Mouse (Mus musculus): ENCODE measurements around the gene Rims3.

The Rims3 gene

GRCm38 (mm10) chr4:120892516-120892915 is 37.9 kb downstream of the Rims3 start:
- DNase-seq (ENCODE audit: low spot score in 2 of 2) = no peak

DNA sequence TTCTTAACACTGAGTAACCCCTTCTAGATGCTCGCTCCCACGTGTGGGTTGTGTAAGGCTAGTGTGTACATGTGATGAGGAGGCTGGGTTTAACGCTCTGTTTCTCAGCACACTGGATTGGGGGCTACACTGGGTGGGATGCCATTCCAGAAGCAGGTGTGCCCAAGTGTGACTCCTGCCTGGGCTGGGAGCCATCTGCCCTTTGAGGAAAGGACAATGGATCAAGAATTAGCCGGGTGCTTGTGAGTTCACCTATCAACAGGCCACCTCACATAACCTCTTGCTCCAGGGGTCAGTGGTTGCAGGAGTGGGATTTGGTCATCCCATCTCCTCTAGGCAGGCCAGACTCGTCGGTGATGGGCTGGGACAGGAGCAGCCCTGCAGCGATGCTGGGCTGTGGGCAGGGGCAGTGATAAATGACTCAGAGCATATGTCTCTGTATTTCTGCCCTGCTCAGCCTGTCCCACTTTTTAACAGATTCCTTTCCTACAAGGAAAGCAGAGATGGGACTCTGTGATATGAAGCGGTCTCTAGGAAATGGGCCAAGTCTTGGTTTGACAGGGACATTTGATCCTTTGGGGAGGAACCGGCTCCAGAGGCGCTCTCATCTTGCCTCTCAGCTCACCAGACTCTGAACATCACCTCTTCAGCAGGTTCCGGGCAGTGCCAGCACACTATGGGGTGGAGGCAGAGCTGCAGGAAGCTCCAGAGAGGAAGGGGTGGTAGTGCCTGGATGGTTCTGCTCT is 39.2 kb downstream of the Rims3 start:
- DNase-seq (ENCODE audit: low spot score in 2 of 2) = no peak

GRCm38 (mm10) chr4:120894584-120894983 is 40.0 kb downstream of the Rims3 start:
- DNase-seq (ENCODE audit: low spot score in 2 of 2) = no peak

DNA sequence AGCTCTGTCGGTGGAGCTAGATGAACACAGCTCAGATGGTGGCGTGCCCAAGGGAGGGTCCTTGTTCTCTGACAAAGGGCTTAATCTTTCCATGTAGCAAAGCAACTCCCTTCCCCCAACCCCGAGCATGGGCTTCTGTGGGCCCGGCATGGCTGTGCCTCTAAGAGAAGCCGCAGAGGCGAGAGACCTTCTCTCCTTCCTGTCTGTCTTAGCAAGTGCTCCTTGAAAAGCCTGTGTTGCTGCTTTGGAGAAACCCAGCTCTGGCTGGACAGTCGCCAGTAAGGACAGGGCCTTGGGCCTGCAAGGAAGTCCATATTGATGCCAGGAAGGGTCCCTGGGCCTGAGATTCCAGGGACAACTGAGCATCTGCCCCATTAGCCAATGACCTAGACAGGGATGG is 40.6 kb downstream of the Rims3 start:
- DNase-seq (ENCODE audit: low spot score in 2 of 2) = no peak

GRCm38 (mm10) chr4:120895810-120896584 is 41.4 kb downstream of the Rims3 start:
- no peak for DNase-seq (ENCODE audit: low spot score in 2 of 2)

- no peak for DNase-seq (ENCODE audit: low spot score in 2 of 2)
Observed at GRCm38 (mm10) chr4:120904533-120904932, 49.9 kb downstream of the Rims3 start.

- no peak for DNase-seq (ENCODE audit: low spot score in 2 of 2)
Observed at GRCm38 (mm10) chr4:120905644-120906043, 51.0 kb downstream of the Rims3 start.

- DNase-seq (ENCODE audit: low spot score in 2 of 2) = peak; percentile 18 to 65
Observed at GRCm38 (mm10) chr4:120909558-120910150, 55.0 kb downstream of the Rims3 start.

DNA sequence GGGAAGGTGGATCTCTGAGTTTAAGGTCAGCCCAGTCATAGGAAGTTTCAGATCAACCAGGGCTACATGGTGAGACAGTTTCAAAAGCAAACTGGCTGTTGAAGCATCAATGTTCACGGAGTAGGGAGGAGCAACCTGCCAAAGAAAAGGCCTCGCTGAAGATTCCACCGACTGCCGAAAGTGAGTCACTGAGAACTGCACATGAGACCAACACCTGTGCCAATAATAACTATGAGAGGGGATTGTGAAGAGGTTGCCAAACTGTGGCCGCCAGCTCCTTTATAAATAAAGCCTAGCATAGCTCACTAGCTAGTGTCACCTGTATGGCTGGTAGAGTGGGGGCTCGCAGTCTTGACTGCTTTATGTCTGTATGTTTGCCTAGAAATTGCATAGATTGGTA is 56.5 kb downstream of the Rims3 start:
- DNase-seq (ENCODE audit: low spot score in 2 of 2) = no peak

- no peak for DNase-seq (ENCODE audit: low spot score in 2 of 2)
Observed at GRCm38 (mm10) chr4:120912866-120913265, 58.2 kb downstream of the Rims3 start.

GRCm38 (mm10) chr4:120913443-120913842 is 58.8 kb downstream of the Rims3 start:
- no peak for DNase-seq (ENCODE audit: low spot score in 2 of 2)

- no peak for DNase-seq (ENCODE audit: low spot score in 2 of 2)
Observed at GRCm38 (mm10) chr4:120913861-120914260, 59.2 kb downstream of the Rims3 start.

GRCm38 (mm10) chr4:120914501-120914900 is 59.9 kb downstream of the Rims3 start:
- no peak for DNase-seq (ENCODE audit: low spot score in 2 of 2)

- no peak for DNase-seq (ENCODE audit: low spot score in 2 of 2)
Observed at GRCm38 (mm10) chr4:120921461-120921860, 66.8 kb downstream of the Rims3 start.

DNA sequence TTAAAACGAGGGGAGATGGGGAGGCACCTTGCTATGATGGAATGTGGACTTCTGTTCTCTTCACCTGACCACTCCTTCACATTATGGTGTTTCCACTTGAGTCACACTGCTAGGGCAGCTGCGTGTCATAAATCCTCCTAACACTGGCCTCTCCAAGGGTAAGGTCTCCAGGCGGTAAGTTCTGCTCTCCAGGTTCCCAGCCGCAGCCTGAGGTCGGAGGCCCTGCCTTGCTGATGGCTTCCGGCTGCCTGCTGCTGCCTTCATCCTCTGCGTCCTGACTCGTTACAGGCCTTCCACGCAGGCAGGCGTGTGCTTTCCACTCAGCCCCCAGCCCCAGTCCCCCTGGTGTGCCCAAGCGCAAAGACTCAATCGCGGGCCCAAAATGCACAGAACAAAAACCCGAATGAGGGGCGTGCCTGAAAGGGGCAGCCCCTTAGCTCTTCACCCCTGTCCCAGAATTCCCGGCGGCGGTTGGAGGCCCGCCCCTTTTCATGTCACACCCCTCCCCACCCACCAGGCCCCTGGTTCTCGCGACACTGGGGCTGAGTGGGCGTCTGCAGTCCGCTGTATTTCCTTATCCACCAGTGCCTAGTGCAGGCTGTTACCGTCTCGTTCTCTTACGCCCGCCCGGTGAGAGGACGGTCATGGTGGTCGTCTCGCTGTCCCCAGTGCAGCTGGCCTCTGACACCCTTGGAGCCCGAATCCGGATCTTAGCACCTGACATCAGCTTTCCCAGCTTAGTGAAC is 70.1 kb downstream of the Rims3 start, which contains the start of gene Exo5:
Exo5 (minus strand) TSS at position 464 of the 746 bp plus-strand sequence.
- DNase-seq (ENCODE audit: low spot score in 2 of 2) = peak; percentile 91 to 93

- DNase-seq (ENCODE audit: low spot score in 2 of 2) = peak; percentile 42 to 45
Observed at GRCm38 (mm10) chr4:120925386-120925785, 70.8 kb downstream of the Rims3 start.

DNA sequence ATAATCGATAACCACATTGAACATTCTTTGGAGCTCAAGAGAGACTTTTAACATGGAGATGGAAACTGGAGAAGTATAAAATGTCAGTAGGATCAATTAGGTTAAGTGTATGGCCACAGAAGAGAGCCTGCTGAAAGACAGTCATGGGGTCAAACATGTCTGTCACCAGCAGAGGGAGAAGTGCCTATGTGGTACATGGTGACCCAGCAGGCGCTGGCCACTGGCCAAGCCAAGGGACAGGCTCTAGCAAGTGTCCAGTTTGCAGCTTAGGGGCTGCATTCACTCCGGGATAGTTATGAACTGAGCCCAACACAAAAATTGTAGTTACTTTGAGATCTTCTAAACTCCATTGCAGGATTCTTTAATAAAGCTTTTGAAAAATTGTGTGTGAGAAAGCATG is 74.1 kb downstream of the Rims3 start:
- no peak for DNase-seq (ENCODE audit: low spot score in 2 of 2)

DNA sequence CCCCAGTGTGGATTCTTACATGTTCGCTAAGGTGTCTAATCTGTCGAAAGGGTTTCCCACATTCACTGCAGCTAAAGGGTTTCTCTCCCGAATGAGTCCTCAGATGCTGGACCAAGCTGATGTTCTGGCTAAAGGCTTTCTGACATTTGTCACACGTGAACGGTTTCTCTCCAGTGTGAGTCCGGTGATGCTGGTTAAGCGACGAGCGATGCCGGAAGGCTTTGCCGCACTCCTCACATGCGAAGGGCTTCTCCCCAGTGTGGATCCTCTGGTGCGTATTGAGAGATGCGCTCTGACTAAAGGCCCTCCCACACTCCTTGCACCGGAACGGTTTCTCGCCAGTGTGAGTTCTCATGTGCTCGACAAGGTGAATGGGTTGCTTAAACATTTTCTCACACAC is 76.1 kb downstream of the Rims3 start:
- no peak for DNase-seq (ENCODE audit: low spot score in 2 of 2)

DNA sequence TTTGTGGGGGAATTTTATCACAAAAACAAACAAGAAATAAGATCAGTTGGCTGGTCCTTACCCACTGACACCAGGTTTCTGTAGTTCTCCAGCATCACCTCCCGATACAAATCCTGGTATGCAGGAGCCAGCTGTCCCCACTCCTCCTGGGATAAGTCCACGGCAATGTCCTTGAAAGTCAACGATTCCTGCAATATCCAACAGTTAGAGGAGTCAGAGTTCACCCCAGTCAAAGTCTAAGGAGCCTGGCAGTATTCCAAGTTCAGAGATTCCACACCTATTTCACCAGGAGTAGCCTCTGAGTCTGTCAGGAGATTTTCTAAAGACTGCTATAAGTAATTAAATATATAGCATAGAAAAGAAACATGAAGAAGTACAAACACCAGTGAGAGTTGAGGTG is 80.4 kb downstream of the Rims3 start:
- DNase-seq (ENCODE audit: low spot score in 2 of 2) = no peak
